Mouse (Mus musculus): ENCODE results near the gene Rbfox3.
A peak's percentile ranks its signal among the peaks of the same experiment; 100 is the strongest.

Rbfox3 gene

GRCm38 (mm10) chr11:118905656-118906055 is 5.7 kb downstream of the Rbfox3 start:
- DNase-seq, result no peak

GRCm38 (mm10) chr11:118904253-118904652 is 7.1 kb downstream of the Rbfox3 start:
- DNase-seq, result no peak

GRCm38 (mm10) chr11:118899771-118900545 is 11.4 kb downstream of the Rbfox3 start:
- DNase-seq, result no peak

- DNase-seq, result no peak
These were observed 12.8 kb downstream of the Rbfox3 start for GRCm38 (mm10) chr11:118898643-118899042.

DNA sequence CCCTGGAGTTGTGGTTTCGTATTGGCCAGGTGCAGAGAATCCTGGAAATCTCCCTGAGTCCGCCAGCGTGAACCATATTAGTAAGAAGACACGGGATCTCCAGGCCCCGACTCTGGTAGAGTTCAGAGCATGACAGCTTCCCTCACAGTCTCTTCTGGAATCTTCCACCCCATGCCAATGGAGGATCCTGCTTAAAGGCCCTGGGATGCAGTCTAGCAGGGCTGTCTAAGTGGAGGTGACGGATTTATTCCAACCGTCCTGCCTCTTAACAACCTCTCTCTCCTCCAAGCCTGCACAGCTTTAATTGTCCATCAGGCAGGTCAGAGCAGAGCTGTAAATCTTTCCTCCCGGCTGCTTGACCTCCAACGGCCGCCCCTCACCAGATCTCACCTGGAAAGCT is 13.2 kb downstream of the Rbfox3 start:
- no peak for DNase-seq

- DNase-seq, result no peak
These were observed 14.1 kb downstream of the Rbfox3 start for GRCm38 (mm10) chr11:118897114-118897841.

- no peak for DNase-seq
These were observed 15.2 kb downstream of the Rbfox3 start for GRCm38 (mm10) chr11:118896032-118896675.

DNA sequence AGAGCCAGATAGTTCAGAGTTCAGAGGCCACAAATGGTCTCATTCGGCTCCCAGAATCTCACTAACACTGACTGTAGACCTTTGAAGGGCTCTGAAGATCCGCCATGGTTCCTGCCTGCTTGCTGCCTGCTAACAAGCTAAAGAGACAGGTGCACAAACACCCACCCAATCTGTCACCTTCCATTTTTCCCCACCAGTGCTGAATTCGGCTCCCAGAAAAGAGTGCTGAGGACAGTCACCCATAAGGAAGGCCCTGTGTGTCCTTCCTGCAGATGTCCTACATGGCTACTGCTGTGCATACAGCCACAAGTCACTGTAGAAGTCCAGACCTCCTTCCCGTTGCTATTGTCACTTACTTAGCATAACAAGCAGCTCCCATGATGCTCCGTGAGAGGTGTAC is 16.6 kb downstream of the Rbfox3 start:
- no peak for DNase-seq

GRCm38 (mm10) chr11:118894196-118894595 is 17.2 kb downstream of the Rbfox3 start:
- DNase-seq, result no peak

DNA sequence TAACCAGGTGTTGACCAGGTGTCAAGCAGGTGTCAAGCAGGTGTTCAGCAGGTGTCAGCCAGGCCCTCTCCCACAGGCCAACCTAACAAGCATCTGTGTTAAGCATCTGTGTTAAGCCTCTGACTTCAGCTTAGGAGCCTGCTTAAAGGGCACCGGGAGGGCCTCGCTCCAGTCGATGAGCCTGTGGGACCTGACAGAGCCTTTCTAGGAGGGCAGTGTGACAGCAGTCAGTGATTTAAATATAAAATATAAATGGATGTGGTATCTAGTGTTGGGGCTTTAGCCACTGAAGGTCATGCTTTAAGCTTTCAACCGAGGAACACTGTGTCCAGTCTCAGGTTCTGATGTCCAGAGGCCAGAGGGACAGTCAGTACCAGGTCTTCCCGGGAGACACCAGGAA is 18.5 kb downstream of the Rbfox3 start:
- DNase-seq, result no peak

DNA sequence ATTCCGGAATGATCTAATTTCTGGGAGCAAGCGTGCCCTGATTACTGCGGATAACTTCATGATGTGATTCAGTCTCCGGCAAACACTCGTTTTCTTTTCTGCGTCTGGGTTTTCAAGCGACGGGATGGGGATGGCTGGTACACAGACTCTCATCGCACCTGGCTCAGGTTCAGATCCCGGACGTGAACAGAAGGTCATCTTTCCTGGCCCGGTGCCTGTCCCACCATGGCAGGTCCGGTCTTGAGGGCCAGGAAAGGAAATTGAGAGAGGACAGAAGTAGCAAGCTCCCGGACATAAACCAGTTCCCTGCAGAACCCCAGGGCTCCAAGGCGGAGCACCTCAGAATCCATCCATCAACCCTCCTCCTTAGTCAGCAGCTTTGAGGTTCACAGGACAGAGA is 19.9 kb downstream of the Rbfox3 start:
- DNase-seq, result no peak

DNA sequence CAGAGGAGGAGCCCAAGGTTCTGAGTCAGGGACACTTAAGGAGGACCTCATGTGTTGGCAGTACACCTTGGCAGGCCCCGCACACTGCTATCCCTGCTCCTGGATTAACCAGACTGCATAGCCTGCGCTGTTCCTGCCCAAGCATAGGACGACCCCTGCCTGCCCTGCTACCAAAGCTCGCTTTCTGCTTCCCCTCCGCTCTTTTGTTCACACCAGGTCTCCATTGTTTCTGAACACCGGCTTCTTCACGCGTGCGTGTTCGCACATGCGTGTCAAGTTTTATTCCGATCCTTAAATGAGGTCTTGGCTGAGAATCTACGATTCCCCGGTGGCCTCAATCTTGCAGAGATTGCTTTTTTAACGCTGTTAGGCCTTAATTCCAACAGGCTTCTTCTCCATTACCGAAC is 20.4 kb downstream of the Rbfox3 start:
- no peak for DNase-seq

DNA sequence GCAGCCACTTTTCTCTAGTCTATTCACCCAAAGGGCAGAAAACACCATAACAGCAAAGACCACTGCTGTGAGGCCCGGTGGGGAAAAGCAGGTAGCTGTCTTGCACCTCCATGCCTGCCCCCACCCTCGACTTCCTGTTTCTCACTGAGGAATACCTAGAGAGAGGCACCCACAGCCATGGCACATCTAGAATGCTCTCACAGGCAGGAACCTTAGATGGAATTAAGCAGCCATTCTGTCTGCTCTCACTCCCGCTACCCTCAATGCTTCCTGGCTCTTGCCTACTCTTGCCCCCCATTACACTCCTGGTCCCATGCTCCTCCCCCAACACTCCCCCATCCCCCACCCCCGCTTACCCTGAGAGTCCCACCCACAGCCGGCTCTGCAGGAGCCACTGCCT is 20.9 kb downstream of the Rbfox3 start:
- no peak for DNase-seq

DNA sequence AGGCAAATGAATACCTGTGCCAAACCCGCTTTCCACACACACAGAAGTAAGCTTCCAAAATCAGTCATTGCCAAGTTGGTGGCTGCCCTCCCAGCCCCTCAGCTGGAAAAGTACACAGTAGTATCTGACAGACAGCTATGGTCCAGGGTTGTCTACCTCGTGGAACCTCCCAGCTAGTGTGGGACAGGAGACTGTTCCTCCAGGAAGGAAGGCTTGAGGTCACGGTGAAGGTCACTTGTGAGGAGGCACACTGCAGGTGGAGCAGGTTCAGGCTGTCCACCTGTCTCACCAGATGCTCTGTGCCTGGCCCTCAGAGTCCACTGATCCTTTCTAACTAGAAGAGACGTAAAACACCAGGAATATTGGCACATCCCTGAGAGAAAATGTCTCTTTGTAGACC is 21.9 kb downstream of the Rbfox3 start:
- no peak for DNase-seq

- DNase-seq, result no peak
These were observed 23.0 kb downstream of the Rbfox3 start for GRCm38 (mm10) chr11:118888426-118888825.

DNA sequence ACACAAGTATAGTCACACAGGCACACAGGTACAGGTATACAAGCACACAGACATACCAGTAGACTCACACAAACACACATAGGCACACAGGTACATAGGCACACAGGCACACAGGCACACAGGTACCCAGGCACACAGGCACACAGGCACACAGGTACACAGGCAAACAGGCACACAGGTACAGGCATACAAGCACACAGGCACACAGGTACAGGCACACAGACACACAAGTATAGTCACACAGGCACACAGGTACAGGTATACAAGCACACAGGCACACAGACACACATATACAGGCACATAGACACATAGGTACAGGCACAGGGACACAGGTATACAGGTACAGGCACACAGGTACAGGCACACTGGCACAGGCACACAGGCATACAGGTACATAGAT is 24.2 kb downstream of the Rbfox3 start:
- no peak for DNase-seq

- DNase-seq, result no peak
These were observed 25.0 kb downstream of the Rbfox3 start for GRCm38 (mm10) chr11:118886269-118886965.

DNA sequence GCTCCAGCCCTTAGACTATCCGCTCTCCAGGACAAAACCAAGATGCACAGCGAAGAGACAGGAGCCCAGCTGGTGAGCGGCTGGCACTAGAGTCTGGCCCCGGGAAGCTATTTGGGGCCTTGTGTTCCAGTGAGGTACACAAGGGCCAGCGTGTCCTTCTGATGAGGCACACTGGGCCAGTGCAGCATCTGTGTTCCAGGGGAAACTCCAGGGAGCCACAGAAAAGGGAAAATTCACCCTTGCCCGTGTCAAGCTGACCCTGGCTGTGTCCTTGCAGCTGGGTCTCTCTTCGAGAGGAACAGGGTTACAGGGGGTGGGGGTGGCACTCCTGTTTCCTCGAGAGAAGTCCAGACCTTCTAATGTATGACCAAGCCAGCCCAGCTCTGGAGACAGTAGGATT is 25.8 kb downstream of the Rbfox3 start:
- DNase-seq, result no peak

GRCm38 (mm10) chr11:118885135-118885534 is 26.3 kb downstream of the Rbfox3 start:
- DNase-seq, result no peak

GRCm38 (mm10) chr11:118883143-118883542 is 28.3 kb downstream of the Rbfox3 start:
- DNase-seq, result no peak

- peak; percentile 7 for DNase-seq
These were observed 29.5 kb downstream of the Rbfox3 start for GRCm38 (mm10) chr11:118881786-118882495.

DNA sequence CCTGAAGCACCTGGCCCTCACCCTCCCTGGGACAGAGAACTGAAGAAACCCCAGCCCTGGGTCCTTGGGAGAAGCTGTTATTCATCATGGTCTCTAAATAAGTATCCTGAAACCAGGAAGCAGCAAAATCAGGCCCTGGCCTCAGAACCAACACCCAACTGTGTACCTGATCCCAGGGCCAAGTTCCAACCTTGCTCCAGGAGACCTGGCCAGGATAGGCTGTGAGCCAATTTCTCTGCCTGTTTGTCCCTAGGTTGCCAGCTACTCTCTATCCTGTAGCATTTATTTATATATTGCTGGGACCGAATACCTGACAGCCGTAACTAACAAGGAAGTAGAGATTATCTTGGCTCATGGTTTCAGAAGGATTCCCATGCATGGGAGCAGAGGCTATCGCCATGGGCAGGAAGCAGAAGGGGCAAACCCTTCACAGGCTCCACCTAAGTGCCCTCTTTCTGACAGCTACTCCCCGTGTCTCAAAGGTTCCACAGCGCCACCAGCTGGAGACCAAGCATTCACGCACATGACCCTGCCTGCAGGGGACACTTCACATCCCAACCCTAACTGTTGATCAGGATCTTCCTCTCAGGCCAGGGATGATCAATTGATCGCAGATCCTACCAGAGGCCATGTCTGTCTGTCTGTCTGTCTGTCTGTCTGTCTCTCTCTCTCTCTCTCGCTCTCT is 31.8 kb downstream of the Rbfox3 start:
- DNase-seq, result no peak

Measured in lung, postnatal 10 days (tissue).